Mouse (Mus musculus) lung, adult 10 weeks (tissue): ENCODE results near the gene Lrrc8e. TPM values are rescaled to one million over a fixed set of nuclear protein-coding genes. Genes with fewer than 3 reads are reported as not detected.

ENCODE experiments used
- polyA plus RNA-seq: library from polyadenylated mRNA; stranded (reverse); fragments of 350-450 nt; fragmentation: Illumina TruSeq; extraction: RNeasy Lipid Tissue Mini Kit (QIAGEN cat#74804); gene quantifications from one replicate; pipeline ENCODE4 v1.2.3, GENCODE M21; 2014; ENCODE audit warnings: low read depth, low replicate concordance; ENCODE audit not compliant: insufficient read depth

The Lrrc8e gene
- 2.7 TPM for polyA plus RNA-seq

DNA sequence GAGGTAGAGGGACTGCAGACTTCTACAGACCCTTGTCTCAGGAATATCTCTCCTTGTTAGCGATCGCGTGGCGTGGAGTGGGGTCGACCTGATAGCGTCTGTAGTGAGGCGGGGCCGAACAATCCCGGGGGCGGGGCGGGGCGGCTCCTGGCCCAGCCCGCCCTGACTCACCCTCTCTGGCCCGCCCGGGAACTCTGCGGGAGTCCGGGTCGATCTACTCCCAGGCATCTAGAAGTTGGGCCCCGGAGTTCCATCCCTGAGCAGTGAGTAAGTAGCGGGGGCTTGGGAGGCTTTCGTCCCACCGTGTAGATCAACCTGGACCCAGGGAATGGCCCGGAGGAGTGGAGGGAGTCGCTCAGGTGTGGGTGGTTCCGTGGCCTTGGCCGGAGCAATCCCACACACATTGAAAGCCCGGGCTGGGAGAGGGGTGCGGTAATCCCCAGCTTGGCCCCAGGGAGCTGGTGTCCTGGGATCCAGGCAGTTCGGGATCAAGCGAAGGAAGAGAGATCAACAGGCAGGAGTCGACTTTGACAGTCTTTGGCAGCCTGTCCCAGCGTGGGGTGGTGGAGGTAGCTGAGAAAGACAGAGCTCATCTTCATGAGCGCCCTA lies at the start of gene Lrrc8e:
Gene Lrrc8e (plus strand): TSS at position 89 of the 609 bp plus-strand sequence.

DNA sequence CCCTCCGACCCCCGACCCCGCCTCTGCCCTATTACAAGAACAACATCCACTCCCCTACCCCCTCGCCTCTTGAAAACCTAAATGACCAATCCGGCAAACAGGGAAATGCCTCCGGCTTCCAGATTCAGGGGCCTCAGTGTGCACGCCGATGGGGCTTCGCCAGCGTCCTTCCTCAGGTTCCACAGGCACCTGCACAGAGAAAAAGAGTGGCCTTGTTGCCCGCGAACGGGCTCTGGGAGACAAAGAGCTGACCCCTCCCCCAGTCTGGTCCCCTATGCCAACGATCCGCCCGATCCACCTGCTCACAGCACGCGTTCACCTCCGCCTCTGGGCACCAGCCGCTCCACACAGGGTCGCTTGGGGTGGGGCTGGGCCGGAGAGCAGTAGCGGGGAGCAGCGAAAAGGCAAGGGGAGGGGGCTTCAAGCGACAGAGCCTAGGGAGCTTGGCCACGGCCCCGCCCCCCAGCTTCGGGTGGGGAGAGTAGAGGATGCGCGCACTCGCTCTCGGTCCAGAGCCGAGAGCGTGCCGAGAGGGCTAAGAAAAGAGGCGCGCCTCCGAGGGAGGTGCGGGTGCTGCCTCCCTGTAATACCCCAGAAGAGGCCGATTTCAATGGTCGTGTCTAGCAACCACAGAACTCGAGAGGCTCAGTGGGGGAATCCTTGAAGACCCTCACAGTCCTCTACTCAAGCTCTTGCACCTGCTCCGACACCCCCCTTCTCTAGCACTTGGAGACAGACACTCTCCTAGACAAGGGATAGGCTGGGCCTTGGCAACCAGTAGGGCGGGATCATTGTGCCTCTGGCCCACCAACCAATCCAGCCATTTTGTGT lies 9.6 kb upstream of the Lrrc8e start, which contains the start of gene Prr36:
Gene Prr36 (minus strand): TSS at position 669 of the 831 bp plus-strand sequence.

DNA sequence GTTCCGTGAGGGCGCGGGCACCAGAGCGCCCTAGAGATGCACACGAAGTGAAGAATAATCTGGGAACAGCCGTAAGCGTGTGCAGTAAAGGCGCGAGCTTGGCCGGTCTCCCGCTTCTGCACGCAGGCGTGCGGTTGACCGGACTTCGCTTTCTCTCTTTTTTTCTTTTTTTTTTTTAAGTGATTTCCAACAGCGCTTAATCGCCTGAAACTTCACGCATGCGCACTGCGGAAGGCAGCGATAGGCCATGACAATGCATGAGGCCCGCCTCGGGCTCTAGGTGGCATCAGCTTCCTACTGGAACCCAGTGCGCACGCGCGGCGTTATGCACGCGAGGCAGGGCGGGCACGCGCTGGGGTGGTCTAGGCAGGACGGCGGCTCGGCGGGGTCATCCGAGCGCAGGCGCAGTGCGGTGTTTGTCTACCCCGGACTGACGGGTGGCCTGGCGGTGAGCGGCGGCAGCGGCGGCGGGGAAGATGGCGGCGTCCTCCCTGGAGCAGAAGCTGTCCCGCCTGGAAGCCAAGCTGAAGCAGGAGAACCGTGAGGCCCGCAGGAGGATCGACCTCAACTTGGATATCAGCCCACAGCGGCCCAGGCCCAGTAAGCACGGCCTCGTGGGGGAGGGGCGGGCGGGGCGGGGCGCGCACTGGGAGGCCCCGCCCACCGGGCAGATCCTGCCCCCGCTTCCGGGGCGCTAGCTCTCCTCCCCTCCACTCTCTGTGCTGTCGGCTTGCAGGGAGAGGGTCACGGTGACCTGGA lies 12.0 kb downstream of the Lrrc8e start, which contains the start of the genes Map2k7 and Gm49320:
Gene Map2k7 (plus strand): TSS at position 307 of the 759 bp plus-strand sequence.
Gene Gm49320 (plus strand): TSS at position 432 of the 759 bp plus-strand sequence.

DNA sequence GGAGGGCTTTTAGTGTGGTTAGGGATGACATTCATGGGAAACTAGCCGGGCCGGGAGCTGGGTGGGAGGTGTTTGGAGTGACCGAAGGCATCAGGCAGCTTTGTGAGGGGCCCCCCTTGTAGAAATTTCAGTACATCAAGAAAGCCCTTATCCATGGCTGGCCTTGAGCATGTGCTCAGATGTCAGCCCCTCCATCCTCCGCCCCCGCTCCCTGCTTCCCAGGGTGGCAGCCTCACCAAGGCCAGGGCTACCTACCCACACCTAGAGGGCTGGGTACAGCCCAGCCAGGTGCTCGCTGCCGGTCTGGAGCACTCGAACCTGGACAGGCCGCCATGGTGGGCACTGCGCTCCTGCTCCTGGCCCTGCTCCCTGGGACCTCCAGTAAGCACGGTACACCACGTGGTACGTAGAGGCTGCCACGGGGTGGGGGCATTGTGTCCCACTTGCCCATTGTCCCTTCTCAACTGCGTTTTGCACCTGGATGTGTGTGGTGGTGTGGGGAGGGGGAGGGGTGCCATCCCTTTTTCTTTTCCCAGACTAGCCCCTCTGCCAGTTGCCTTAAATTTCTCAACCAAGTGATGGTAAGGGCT lies 21.4 kb downstream of the Lrrc8e start, which contains the start of gene Tgfbr3l:
Gene Tgfbr3l (plus strand): TSS at position 264 of the 590 bp plus-strand sequence.

DNA sequence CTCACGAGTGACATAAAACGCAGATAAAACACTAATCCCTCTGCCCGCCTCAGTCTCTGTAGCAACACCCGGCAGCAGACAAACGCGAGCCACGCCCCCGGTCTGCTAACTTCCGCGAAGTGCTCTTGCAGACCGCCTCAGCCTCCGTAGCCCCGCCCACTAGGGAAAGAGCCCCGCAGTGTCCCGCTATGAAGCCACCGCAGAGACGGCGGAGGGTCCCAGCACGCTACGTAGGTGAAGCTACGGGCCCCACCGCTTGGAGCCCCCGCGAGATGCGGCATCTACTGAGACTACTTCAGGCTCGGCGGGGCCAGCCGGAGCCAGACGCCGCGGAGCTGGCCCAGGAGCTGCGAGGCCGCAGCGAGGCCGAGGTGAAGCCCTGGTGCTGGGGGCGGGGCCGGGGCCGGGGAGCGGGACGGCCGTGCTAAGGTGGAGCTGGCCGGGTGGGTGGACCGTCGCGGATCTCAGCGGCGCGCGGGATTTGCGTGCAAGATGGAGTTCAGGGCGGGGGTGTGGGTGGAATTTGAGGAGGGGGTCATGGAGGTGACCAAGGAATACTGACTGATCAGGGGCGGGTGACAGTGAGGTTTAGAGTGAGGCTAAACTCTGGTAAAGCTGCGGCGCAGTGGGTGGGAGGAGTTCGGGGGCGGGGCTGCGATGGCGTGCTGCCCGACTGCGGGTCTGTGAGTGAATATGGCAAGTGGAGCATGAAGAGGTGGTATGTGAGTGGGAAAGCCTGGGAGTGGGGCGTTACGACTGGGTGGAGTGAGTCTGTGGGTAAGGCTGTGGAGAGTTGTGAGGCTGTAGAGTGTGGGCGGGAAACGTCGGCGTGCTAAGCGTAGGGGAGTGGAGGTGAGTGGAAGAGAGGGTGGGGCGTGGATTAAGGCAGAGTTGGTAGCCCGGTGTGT lies 26.6 kb downstream of the Lrrc8e start, which contains the start of gene Snapc2:
Gene Snapc2 (plus strand): TSS at position 147 of the 908 bp plus-strand sequence.

DNA sequence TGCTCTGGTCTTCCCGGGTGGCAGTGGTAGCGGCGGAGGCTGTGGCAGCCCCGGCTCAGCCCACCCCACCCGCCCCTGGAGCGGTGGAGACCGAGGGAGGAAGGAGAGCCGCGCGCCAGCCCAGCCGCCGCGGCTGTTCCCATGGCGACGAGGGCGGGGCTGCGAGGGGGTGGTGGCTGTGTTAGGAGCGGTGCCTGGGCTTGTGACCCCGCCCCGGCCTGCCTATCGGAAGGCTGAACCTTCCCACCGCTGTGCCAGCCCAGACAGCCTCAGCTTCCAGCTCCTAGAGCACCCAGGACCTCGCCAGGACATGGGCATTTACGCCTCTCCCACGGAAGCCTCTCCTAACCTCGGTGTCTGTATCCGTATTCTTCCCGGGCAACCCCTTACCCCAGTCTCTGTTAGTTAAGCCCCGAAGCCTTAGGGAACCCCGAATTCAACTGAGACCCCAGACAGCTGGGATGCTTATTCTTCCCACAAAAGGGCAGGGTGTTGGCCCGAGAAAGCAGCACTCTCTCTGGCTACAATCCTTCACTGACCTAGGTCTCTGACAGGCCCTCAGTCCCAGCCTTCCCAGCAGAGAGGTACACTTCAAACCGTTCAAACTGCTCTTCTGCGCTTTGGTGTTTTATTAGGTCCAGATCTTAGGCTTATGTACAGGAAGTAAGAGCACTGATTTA lies 32.6 kb downstream of the Lrrc8e start, which contains the start of gene Ctxn1:
Gene Ctxn1 (minus strand): TSS at position 150 of the 680 bp plus-strand sequence.

DNA sequence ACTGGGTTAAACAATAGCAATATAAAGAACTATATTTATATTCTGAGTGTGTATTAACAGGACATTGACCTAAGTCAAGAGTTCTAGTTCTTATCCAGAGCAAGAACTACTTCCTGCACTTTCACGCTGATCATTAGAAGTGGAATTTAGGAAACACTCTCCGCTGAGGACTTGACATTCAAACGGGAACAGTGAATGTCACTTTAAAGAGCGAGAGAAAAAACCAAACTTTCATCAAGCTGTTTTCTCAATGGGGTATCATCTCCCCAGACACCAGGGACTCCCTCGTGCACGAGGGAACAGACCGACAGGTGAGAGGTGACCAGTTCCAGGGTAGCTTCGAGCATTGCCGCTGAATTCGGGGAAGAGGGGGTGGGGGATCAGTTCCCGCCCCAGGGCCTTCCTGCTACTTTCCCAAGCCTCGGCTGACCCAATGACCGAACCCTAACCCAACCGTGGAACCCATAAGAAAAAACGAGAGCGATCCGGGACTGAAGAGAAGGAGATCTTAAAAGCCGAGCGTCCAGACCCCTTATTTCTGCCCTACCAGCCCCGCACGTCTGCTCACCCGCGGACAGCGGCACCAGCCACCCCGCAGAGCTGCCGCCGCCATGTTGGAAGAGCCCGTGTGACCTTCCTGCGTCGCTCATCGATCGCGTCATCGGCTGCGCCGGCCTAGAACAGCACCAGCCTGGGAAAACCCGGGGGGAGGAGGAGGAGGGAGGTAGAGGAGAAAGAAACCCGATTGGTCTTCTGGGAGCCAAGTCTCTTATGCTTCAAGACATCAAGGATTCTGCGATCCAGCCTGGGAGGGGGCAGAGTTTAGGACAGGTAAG lies 48.9 kb downstream of the Lrrc8e start, which contains the start of gene Timm44:
Gene Timm44 (minus strand): TSS at position 639 of the 836 bp plus-strand sequence.

Other genes starting within 250 kb of the Lrrc8e start
- gene Cd209f, start 121.0 kb upstream of the Lrrc8e start, polyA plus RNA-seq: 9.0 TPM
- 3.0 TPM for gene Cd209g, start 92.7 kb upstream of the Lrrc8e start, polyA plus RNA-seq
- gene Evi5l, start 60.3 kb upstream of the Lrrc8e start, polyA plus RNA-seq: 7.3 TPM
- gene Prr36, start 9.4 kb upstream of the Lrrc8e start, polyA plus RNA-seq: 0.68 TPM
- gene Map2k7, start 11.9 kb downstream of the Lrrc8e start, polyA plus RNA-seq: 20.6 TPM
- 0.21 TPM for gene Gm49320, start 12.0 kb downstream of the Lrrc8e start, polyA plus RNA-seq
- gene Tgfbr3l, start 21.4 kb downstream of the Lrrc8e start, polyA plus RNA-seq: 2.6 TPM
- gene Snapc2, start 26.3 kb downstream of the Lrrc8e start, polyA plus RNA-seq: 16.5 TPM
- gene Ctxn1, start 32.4 kb downstream of the Lrrc8e start, polyA plus RNA-seq: 17.2 TPM
- 32.0 TPM for gene Timm44, start 49.1 kb downstream of the Lrrc8e start, polyA plus RNA-seq
- 5.3 TPM for gene Ccl25, start 98.4 kb downstream of the Lrrc8e start, polyA plus RNA-seq
- gene Elavl1, start 98.6 kb downstream of the Lrrc8e start, polyA plus RNA-seq: 31.1 TPM